Mouse (Mus musculus): Measurements from ENCODE around the gene Mtcl1. TPM values are rescaled to one million over a fixed set of nuclear protein-coding genes. Genes with fewer than 3 reads are reported as not detected.
"Not testable (repeated sequence)": the region's sequence is repeated elsewhere in the genome, so short reads cannot be mapped to it uniquely, and the experiment has no call there.

The Mtcl1 gene
- total RNA-seq, 2 experiments from 2014 or later: 31.7 to 44.8 TPM

DNA sequence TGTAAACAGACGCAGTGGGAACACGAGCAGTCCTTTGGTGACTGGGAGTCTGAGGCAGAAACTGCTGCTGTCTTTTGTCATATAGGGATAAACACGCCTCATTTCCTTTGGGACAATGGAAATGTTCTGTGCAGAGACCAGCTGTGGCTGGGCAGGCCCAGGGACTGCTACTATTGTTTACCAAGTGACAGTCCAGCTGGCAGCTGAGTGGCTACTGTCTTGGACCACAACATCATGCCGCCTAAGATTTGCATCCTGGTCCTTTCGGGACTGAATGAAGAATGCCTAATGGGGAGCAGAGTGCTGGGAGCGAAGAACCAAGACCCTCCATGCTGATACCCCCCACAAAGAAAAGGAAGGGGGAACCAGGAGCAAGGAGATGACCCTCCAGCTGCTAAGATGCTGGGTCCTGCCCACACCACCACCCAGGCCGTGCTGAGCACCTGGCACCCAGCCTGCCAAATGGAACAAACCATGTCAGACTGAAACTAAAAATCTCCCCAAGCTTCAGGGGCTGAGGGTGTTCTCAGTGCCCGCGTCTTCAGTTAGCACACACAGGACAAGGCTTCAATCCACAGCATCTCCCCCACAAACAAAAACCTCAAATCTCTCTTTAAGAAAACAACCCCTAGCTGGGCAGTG is 5.4 kb downstream of the Mtcl1 start:
- DNase-seq (ENCODE audit: low spot score in 2 of 2): no peak
- no peak overlapping the region for H3K4me3 ChIP-seq
- TF ChIP-seq CTCF (conservative IDR thresholded peaks at IDR 0.05): no peak
- peak overlapping the region; percentile 10; the same call in 1 of the 2 replicates for H3K27ac ChIP-seq

- no peak for DNase-seq (ENCODE audit: low spot score in 2 of 2)
- Histone ChIP-seq H3K4me3 (no peak overlapping the region), H3K27ac (no peak overlapping the region)
- TF ChIP-seq CTCF (conservative IDR thresholded peaks at IDR 0.05): no peak
Measured at GRCm38 (mm10) chr17:66439888-66440287, 9.7 kb downstream of the Mtcl1 start.

- no peak overlapping the region for H3K4me3 ChIP-seq
- DNase-seq (ENCODE audit: low spot score in 2 of 2): no peak
- TF ChIP-seq CTCF (conservative IDR thresholded peaks at IDR 0.05): no peak
- H3K27ac ChIP-seq: no peak overlapping the region
Measured at GRCm38 (mm10) chr17:66439051-66439753, 10.3 kb downstream of the Mtcl1 start.

GRCm38 (mm10) chr17:66438137-66438536 is 11.4 kb downstream of the Mtcl1 start:
- H3K4me3 ChIP-seq: no peak overlapping the region
- TF ChIP-seq CTCF (conservative IDR thresholded peaks at IDR 0.05): no peak

GRCm38 (mm10) chr17:66436811-66437210 is 12.7 kb downstream of the Mtcl1 start:
- H3K27ac ChIP-seq: no peak overlapping the region
- no peak overlapping the region for H3K4me3 ChIP-seq
- no peak for DNase-seq (ENCODE audit: low spot score in 2 of 2)
- TF ChIP-seq CTCF (conservative IDR thresholded peaks at IDR 0.05): no peak

More at GRCm38 (mm10) chr17:66438137-66438536, 11.4 kb downstream of the Mtcl1 start:
- no peak for DNase-seq (ENCODE audit: low spot score in 2 of 2)
- H3K27ac ChIP-seq: no peak overlapping the region

GRCm38 (mm10) chr17:66435982-66436381 is 13.6 kb downstream of the Mtcl1 start:
- Histone ChIP-seq H3K4me3 (no peak overlapping the region), H3K27ac (no peak overlapping the region)
- TF ChIP-seq CTCF (conservative IDR thresholded peaks at IDR 0.05): no peak
- DNase-seq (ENCODE audit: low spot score in 2 of 2): no peak

GRCm38 (mm10) chr17:66435007-66435406 is 14.5 kb downstream of the Mtcl1 start:
- Histone ChIP-seq H3K27ac (no peak overlapping the region), H3K4me3 (no peak overlapping the region)
- no peak for DNase-seq (ENCODE audit: low spot score in 2 of 2)
- no peak for TF ChIP-seq CTCF (conservative IDR thresholded peaks at IDR 0.05)

DNA sequence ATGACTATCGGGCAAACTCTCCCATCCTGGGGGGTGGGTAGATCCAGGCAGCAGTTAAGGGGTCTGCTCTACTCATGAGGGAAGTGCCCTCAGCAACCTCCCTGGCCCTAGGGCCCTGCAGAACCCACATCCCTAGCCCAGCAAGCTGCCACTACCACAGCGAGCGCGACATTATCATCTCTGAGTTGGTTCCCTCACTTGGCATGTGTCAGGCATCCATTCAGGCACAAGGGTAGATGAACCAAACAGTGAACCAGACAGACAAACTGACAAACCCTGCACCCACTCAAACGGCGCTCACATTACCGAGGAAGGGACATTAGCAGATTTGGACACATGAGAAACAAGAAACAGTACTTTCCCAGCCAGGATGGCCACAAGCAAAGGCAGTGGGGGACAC is 15.0 kb downstream of the Mtcl1 start:
- TF ChIP-seq CTCF (conservative IDR thresholded peaks at IDR 0.05): no peak

DNA sequence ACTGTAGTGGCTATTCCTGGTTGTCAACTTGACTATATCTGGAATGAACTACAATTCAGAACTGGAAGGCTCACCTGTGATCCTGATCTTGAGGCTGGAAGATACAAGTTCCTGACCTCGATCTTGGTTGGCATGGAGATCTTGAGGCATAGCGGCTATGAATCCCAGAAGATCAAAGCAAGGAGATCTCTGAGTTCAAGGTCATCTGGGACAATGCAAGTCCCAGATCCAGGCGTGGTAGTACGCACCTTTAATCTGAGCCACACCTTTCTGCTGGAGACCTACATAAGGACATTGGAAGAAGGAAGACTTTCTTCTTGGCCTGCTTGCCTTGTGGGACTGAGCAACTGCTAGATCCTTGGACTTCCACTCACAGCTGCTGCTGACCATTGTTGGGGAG is 24.9 kb downstream of the Mtcl1 start:
- not testable (repeated sequence) for DNase-seq (ENCODE audit: low spot score in 2 of 2); H3K4me3 ChIP-seq; H3K27ac ChIP-seq

More for the DNA sequence above, 15.0 kb downstream of the Mtcl1 start:
- no peak overlapping the region for H3K27ac ChIP-seq
- DNase-seq (ENCODE audit: low spot score in 2 of 2): no peak
- H3K4me3 ChIP-seq: no peak overlapping the region

DNA sequence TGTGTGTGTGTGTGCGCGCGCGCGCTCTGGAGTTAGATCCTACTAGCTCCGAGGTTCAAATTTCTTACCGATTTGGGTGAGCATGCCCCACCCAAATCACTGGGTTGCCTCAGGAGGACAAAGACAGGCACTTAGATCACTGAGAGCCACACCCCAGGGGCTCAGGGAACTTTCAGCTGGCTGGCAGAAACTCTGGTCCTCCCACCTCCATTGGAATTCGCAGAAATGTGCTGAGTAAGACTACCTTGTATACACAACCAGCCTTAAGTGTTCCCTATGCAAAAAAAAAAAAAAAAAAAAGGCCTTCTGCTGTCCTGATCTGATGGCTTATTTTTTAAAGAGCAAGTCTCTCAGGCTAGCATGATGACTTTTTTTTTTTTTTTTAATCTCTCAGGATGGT is 30.1 kb downstream of the Mtcl1 start:
- TF ChIP-seq CTCF (conservative IDR thresholded peaks at IDR 0.05): no peak
- Histone ChIP-seq H3K27ac (no peak overlapping the region), H3K4me3 (no peak overlapping the region)
- no peak for DNase-seq (ENCODE audit: low spot score in 2 of 2)

DNA sequence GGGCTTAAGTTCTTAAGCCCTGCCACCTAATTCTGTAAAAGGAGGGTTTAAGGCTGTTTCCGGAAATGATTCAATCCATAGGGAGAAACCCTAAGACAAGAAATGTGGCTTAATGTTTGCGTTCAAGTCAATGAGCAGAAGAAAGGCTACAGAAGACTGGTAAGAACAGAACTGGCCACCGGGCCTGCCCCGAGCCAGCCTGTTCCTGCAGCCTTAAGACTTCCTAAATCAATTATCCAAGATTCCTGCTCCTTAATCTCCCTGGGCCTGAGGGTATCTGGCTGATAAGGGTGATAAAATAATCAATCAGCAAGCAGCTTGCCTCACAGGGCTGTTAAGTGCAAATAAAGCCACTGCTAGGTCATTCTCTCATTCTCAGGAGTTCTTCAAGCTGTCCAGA is 31.8 kb downstream of the Mtcl1 start:
- Histone ChIP-seq H3K4me3 (no peak overlapping the region), H3K27ac (0 out of 2 replicates have a peak overlapping the region, but pooled peaks have one; percentile 29)
- DNase-seq (ENCODE audit: low spot score in 2 of 2): no peak
- no peak for TF ChIP-seq CTCF (conservative IDR thresholded peaks at IDR 0.05)

DNA sequence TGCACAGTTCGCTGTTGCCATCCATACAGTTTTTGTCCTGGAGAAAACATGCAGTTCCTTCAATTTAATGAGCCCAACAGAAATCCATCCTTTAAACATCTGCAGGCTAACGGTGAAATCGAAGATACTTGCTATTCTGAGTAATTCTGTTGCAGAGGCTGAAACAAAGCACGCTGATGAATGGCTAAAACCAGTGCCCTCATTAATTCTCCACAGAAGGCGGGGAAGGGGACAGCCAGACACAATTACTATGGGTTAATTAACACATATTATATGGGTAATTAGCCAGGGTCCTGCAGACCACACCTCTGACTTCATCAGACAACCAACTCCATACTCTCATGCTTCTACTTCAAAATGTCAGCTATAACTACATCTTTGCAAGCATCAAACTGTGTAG is 32.2 kb downstream of the Mtcl1 start:
- H3K27ac ChIP-seq: peak overlapping the region; percentile 29
- peak overlapping the region; percentile 49 for H3K4me3 ChIP-seq
- TF ChIP-seq CTCF (conservative IDR thresholded peaks at IDR 0.05): no peak
- DNase-seq (ENCODE audit: low spot score in 2 of 2): no peak

GRCm38 (mm10) chr17:66416841-66417313 is 32.7 kb downstream of the Mtcl1 start:
- peak overlapping the region; percentile 29 for H3K27ac ChIP-seq
- DNase-seq (ENCODE audit: low spot score in 2 of 2): peak; percentile 49 to 52
- peak overlapping the region; percentile 49 for H3K4me3 ChIP-seq
- peak; percentile 53 for TF ChIP-seq CTCF (conservative IDR thresholded peaks at IDR 0.05)

- Histone ChIP-seq H3K4me3 (peak overlapping the region; percentile 49), H3K27ac (peak overlapping the region; percentile 29)
- no peak for DNase-seq (ENCODE audit: low spot score in 2 of 2)
- no peak for TF ChIP-seq CTCF (conservative IDR thresholded peaks at IDR 0.05)
Measured at GRCm38 (mm10) chr17:66416436-66416835, 33.1 kb downstream of the Mtcl1 start.
